Mouse (Mus musculus) hindbrain, embryonic 10.5 days (tissue): ENCODE measurements around the gene Cd69. TPM values are rescaled to one million over a fixed set of nuclear protein-coding genes. Genes with fewer than 3 reads are reported as not detected.

Source experiments
- DNase-seq: peaks from one replicate; pipeline ENCODE4 v3.0.0-alpha.2; 2017; ENCODE audit warnings: low spot score
- H3K27ac ChIP-seq: fragments of 300-500 bp; sonication (generic); 2 replicates; pipeline ENCODE4 v1.5.1; 2016; ENCODE audit warnings: mild to moderate bottlenecking, moderate library complexity
- H3K27me3 ChIP-seq: fragments of 300-500 bp; sonication (generic); 2 replicates; pipeline ENCODE4 v1.6.1; 2016; ENCODE audit warnings: mild to moderate bottlenecking; ENCODE audit not compliant: poor library complexity, insufficient read depth, severe bottlenecking
- H3K36me3 ChIP-seq: fragments of 300-500 bp; sonication (generic); 2 replicates; pipeline ENCODE4 v1.6.1; 2016; ENCODE audit warnings: mild to moderate bottlenecking, moderate library complexity
- H3K4me1 ChIP-seq: fragments of 300-500 bp; sonication (generic); replicated peaks from 2 replicates; pipeline ENCODE4 v1.6.1; 2016; ENCODE audit warnings: mild to moderate bottlenecking
- H3K4me3 ChIP-seq: fragments of 300-500 bp; sonication (generic); 2 replicates; pipeline ENCODE4 v1.5.1; 2016; ENCODE audit warnings: mild to moderate bottlenecking, moderate library complexity
- H3K9me3 ChIP-seq: fragments of 300-500 bp; sonication (generic); 2 replicates; pipeline ENCODE4 v1.6.1; 2016; ENCODE audit warnings: mild to moderate bottlenecking, moderate library complexity
- WGBS: fragments of 180-500 bp; shearing (Covaris S2); methylation state at CpG from one replicate; pipeline ENCODE4 v1.1.7; 2016; 5-methylcytosine and 5-hydroxymethylcytosine counted together
- polyA plus RNA-seq: library from polyadenylated mRNA; unstranded; fragments of >200 nt; fragmentation: Nextera tagmentation; extraction: Ambion mirVana; gene quantifications from 2 replicates; pipeline ENCODE4 v1.2.1, GENCODE M21; 2016

The Cd69 gene
- polyA plus RNA-seq, 1 experiment from 2014 or later = not detected

GRCm38 (mm10) chr6:129274476-129274875, 760 bp downstream of the Cd69 start:
- no peaks in the 10 kb centered on the region for H3K4me1 ChIP-seq
- DNase-seq = no peak
- H3K27ac ChIP-seq = no peak overlapping the region
- H3K27me3 ChIP-seq = no peaks in the 10 kb centered on the region
- no peak overlapping the region for H3K4me3 ChIP-seq
- H3K36me3 ChIP-seq = no peaks in the 10 kb centered on the region
- H3K9me3 ChIP-seq = no peaks in the 10 kb centered on the region
- 83% methylated on average over 2 of the region's 2 CpGs for WGBS

- Histone ChIP-seq H3K4me3 (no peak overlapping the region), H3K36me3 (no peaks in the 10 kb centered on the region), H3K27me3 (no peaks in the 10 kb centered on the region), H3K27ac (no peak overlapping the region), H3K9me3 (no peaks in the 10 kb centered on the region), H3K4me1 (no peaks in the 10 kb centered on the region)
- 89% methylated on average over 3 of the region's 3 CpGs for WGBS
- no peak for DNase-seq
Observed at GRCm38 (mm10) chr6:129273662-129274061, 1.6 kb downstream of the Cd69 start.

GRCm38 (mm10) chr6:129266438-129267022, 8.7 kb downstream of the Cd69 start:
- 87% methylated on average over 1 of the region's 1 CpGs for WGBS
- no peaks in the 10 kb centered on the region for H3K27me3 ChIP-seq
- H3K27ac ChIP-seq = no peak overlapping the region
- no peaks in the 10 kb centered on the region for H3K36me3 ChIP-seq
- no peak overlapping the region for H3K4me3 ChIP-seq
- H3K4me1 ChIP-seq = no peaks in the 10 kb centered on the region
- H3K9me3 ChIP-seq = no peaks in the 10 kb centered on the region
- DNase-seq = no peak

GRCm38 (mm10) chr6:129265821-129266220, 9.4 kb downstream of the Cd69 start:
- Histone ChIP-seq H3K4me3 (no peak overlapping the region), H3K4me1 (no peaks in the 10 kb centered on the region), H3K36me3 (no peaks in the 10 kb centered on the region), H3K27ac (no peak overlapping the region), H3K9me3 (no peaks in the 10 kb centered on the region), H3K27me3 (no peaks in the 10 kb centered on the region)
- no peak for DNase-seq
- whole genome bisulfite sequencing = 75% methylated on average over 3 of the region's 3 CpGs

- Histone ChIP-seq H3K36me3 (no peaks in the 10 kb centered on the region), H3K27me3 (no peaks in the 10 kb centered on the region), H3K4me1 (no peaks in the 10 kb centered on the region), H3K9me3 (no peaks in the 10 kb centered on the region), H3K4me3 (no peak overlapping the region), H3K27ac (no peak overlapping the region)
- WGBS = 87% methylated on average over 4 of the region's 4 CpGs
- DNase-seq = no peak
Observed at GRCm38 (mm10) chr6:129260940-129261339, 14.3 kb downstream of the Cd69 start.

GRCm38 (mm10) chr6:129260034-129260433, 15.2 kb downstream of the Cd69 start:
- Histone ChIP-seq H3K36me3 (no peaks in the 10 kb centered on the region), H3K4me3 (no peak overlapping the region), H3K9me3 (no peaks in the 10 kb centered on the region), H3K27me3 (no peaks in the 10 kb centered on the region), H3K4me1 (no peaks in the 10 kb centered on the region), H3K27ac (no peak overlapping the region)
- DNase-seq = no peak

GRCm38 (mm10) chr6:129256018-129256417, 19.2 kb downstream of the Cd69 start:
- Histone ChIP-seq H3K27me3 (no peaks in the 10 kb centered on the region), H3K4me1 (no peaks in the 10 kb centered on the region), H3K4me3 (no peak overlapping the region), H3K27ac (no peak overlapping the region), H3K9me3 (no peaks in the 10 kb centered on the region), H3K36me3 (no peaks in the 10 kb centered on the region)
- DNase-seq = no peak
- 62% methylated on average over 7 of the region's 7 CpGs for WGBS

GRCm38 (mm10) chr6:129254949-129255602, 20.2 kb downstream of the Cd69 start:
- Histone ChIP-seq H3K27ac (no peak overlapping the region), H3K4me3 (no peak overlapping the region), H3K27me3 (no peaks in the 10 kb centered on the region), H3K36me3 (no peaks in the 10 kb centered on the region), H3K9me3 (no peaks in the 10 kb centered on the region), H3K4me1 (no peaks in the 10 kb centered on the region)
- no peak for DNase-seq
- WGBS = 25% methylated on average over 4 of the region's 4 CpGs

GRCm38 (mm10) chr6:129254314-129254713, 20.9 kb downstream of the Cd69 start:
- Histone ChIP-seq H3K4me3 (no peak overlapping the region), H3K9me3 (no peaks in the 10 kb centered on the region), H3K4me1 (no peaks in the 10 kb centered on the region), H3K27ac (no peak overlapping the region), H3K27me3 (no peaks in the 10 kb centered on the region), H3K36me3 (no peaks in the 10 kb centered on the region)
- 79% methylated on average over 4 of the region's 4 CpGs for WGBS
- no peak for DNase-seq

GRCm38 (mm10) chr6:129248243-129248642, 27.0 kb downstream of the Cd69 start:
- Histone ChIP-seq H3K9me3 (no peaks in the 10 kb centered on the region), H3K4me3 (no peak overlapping the region), H3K4me1 (no peaks in the 10 kb centered on the region), H3K27ac (no peak overlapping the region), H3K36me3 (no peaks in the 10 kb centered on the region), H3K27me3 (no peaks in the 10 kb centered on the region)
- no peak for DNase-seq

GRCm38 (mm10) chr6:129246992-129247391, 28.2 kb downstream of the Cd69 start:
- 75% methylated on average over 1 of the region's 1 CpGs for WGBS
- H3K4me1 ChIP-seq = no peaks in the 10 kb centered on the region
- no peak overlapping the region for H3K27ac ChIP-seq
- no peaks in the 10 kb centered on the region for H3K36me3 ChIP-seq
- no peak for DNase-seq
- H3K27me3 ChIP-seq = no peaks in the 10 kb centered on the region
- no peaks in the 10 kb centered on the region for H3K9me3 ChIP-seq
- H3K4me3 ChIP-seq = no peak overlapping the region

GRCm38 (mm10) chr6:129245793-129246192, 29.4 kb downstream of the Cd69 start:
- Histone ChIP-seq H3K27me3 (no peaks in the 10 kb centered on the region), H3K4me3 (no peak overlapping the region), H3K4me1 (no peaks in the 10 kb centered on the region), H3K27ac (no peak overlapping the region), H3K36me3 (no peaks in the 10 kb centered on the region), H3K9me3 (no peaks in the 10 kb centered on the region)
- DNase-seq = no peak

- WGBS = 73% methylated on average over 6 of the region's 6 CpGs
- no peak for DNase-seq
- no peak overlapping the region for H3K27ac ChIP-seq
- no peaks in the 10 kb centered on the region for H3K27me3 ChIP-seq
- no peaks in the 10 kb centered on the region for H3K36me3 ChIP-seq
- H3K9me3 ChIP-seq = no peaks in the 10 kb centered on the region
- peaks cover 7% of the 10 kb centered on the region; the same call in 1 of the 2 replicates for H3K4me1 ChIP-seq
- no peak overlapping the region for H3K4me3 ChIP-seq
Observed at GRCm38 (mm10) chr6:129241907-129242306, 33.3 kb downstream of the Cd69 start.

GRCm38 (mm10) chr6:129241471-129241870, 33.8 kb downstream of the Cd69 start:
- no peaks in the 10 kb centered on the region for H3K9me3 ChIP-seq
- no peak for DNase-seq
- H3K27ac ChIP-seq = no peak overlapping the region
- no peak overlapping the region for H3K4me3 ChIP-seq
- peaks cover 7% of the 10 kb centered on the region; the same call in 1 of the 2 replicates for H3K4me1 ChIP-seq
- H3K36me3 ChIP-seq = no peaks in the 10 kb centered on the region
- no peaks in the 10 kb centered on the region for H3K27me3 ChIP-seq
- 73% methylated on average over 5 of the region's 5 CpGs for WGBS
